Mouse (Mus musculus): ENCODE data around the gene Eya4.

GRCm38 (mm10) chr10:23337250-23337649 is 13.3 kb downstream of the Eya4 start:
- TF ChIP-seq CTCF (IDR thresholded peaks at IDR 0.05; ENCODE audit: low read depth, low read length) = no peak
- no peak for TF ChIP-seq EP300 (IDR thresholded peaks at IDR 0.05; ENCODE audit: insufficient read depth, low read depth, low read length)

Data from ES-Bruce4 (cell line).